Mouse (Mus musculus) layer of hippocampus, postnatal 10 days (tissue): Measurements from ENCODE around the gene Glipr1. TPM values are rescaled to one million over a fixed set of nuclear protein-coding genes. Genes with fewer than 3 reads are reported as not detected.
"Not testable (repeated sequence)": the region's sequence is repeated elsewhere in the genome, so short reads cannot be mapped to it uniquely, and the experiment has no call there.

Experiments used
- DNase-seq, 2 experiments: peaks; one replicate each; pipeline ENCODE4 v3.0.0; 2021; ENCODE audit warnings: low spot score in 2 of 2
- long read RNA-seq: library from polyadenylated mRNA; stranded (forward); transcript quantifications from one replicate; pipeline ENCODE4 v2.0.0, GENCODE M21; 2023
- total RNA-seq, 2 experiments: library from RNA; stranded (reverse); gene quantifications; 2 replicates each; pipeline ENCODE4 v1.2.3; 2021

Glipr1 gene
- 1 to 10 TPM; 1.9 to 2.3 TPM for total RNA-seq
- long read RNA-seq, partial matches to known transcripts: 0 of 2 reads
- long read RNA-seq, other reads (novel, unspliced or antisense): 0 of 2 reads

DNA sequence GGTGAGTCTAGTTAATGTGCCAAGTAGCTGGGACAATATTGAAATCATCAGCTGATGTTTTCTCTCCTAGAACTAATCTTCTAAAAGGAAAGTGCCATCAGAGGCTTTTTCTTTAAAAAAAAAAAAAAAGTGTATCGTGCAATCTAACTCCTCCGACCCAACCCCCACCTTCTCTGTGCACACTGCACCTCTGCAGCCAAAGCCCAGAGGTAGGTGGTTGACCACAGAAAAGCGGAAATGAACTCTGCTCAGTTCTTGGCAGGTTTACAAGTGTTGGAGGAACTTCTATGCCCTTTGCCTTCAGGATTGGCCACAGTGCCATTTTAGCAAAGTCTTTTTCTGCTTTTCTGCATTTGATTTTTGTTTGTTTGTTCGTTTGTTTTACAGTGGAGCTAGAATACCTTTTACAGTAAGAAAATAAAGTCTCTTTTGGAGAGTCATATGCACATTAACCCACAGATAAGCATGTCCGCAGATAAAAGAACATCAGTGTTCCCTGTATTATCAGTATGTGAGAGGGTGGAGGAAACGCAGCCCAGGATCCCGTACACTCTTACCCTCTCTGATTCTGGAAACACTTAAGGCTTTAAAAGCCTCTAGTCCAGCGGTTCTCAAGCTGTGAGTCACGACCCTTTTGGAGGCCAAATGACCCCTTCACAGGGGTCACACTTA is at the start of gene Glipr1:
Gene Glipr1 (minus strand): TSS at position 88 of the 672 bp plus-strand sequence.
- DNase-seq: no peak

DNA sequence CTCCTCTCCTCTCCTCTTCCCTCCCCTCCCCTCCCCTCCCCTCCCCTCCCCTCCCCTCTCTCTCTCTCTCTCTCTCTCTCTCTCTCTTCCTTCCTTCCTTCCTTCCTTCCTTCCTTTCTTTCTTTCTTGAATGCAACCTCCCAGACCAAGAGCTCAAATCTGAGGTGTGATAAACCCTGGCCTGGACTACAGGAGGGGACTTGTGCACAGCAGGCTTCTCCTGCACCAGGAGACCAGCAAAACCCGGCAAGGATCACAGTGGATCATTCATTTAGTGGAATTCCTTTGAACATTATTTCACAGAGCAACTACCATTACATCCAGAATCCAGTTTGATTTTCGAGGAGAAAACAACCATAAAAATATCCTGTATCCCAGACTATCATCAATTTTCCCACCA is 49.5 kb upstream of the Glipr1 start:
- DNase-seq: not testable (repeated sequence)

DNA sequence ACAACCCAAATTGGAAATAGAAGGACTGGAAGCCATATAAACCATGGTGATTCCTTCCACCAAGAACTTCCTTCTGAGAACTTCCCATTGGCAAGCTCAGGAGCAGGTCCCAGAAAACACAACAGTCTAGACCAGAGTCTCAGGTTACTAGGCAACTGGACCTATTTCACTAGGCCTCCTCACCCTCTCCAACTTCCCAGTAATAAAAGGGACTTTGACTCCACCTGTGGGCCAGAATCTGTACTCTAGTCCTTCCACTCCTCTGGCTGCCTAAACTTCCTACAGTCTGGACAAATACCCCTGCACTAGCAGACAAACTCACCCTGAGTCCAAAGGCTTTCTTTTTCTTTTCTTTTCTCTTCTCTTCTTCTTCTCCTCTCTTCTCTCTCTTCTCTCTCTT is 48.8 kb upstream of the Glipr1 start:
- no peak for DNase-seq

DNA sequence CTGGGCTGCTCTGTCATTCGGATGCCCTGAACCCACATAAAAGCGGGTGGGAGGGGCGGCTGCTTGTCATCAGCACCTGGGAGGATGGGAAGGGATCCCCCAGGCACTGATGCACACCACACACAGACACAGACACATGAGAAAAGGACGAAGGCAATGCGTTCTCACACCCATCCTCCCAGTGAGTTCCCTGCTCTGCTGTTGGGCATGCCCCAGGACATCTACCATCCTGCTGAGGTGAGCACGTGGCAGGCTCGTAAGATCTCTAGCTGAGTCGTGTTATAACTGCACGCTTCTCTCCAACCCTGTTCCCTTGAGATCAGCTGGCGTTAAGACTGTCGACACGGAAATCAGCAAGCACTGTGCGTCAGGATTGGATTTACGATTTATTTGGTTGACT is 41.9 kb upstream of the Glipr1 start:
- DNase-seq: not testable (repeated sequence)

DNA sequence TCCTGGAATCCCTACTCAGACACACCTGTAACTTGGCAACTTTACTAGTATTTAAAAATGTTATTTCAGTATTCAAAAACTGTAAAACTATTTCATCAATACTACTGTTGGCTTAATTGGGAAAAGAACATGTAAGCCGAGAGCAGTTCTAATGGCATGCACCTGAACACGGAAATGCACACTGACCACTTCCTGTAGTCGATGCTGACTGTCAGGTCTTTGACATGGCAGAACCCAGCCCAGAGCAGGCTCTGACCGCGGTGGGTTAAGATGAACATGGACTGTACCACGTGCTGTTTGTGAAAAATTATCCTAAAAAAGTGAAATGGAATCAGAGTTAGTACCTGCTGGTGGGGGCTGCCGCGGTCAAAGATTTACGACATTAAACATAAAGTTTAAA is 41.1 kb upstream of the Glipr1 start:
- DNase-seq: not testable (repeated sequence)

DNA sequence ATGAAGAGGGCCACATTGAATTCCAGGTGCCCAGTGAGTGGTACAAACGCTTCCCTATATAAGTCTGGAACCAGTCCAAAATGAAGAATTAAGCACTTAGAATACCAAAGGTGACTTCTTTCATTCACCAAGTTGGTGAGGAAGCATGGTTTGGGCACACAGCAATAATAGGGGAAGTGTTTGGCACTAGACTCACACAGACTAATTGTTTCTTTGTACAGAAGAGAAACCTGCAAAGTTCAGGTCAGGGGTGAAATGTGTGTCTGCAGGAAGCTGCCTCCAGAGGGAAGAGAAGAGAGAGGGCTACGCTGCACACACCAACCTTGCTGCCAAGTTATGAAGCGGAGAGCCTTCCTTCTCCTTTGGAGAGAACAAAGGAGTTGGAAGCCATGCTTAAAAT is 26.3 kb upstream of the Glipr1 start:
- not testable (repeated sequence) for DNase-seq

DNA sequence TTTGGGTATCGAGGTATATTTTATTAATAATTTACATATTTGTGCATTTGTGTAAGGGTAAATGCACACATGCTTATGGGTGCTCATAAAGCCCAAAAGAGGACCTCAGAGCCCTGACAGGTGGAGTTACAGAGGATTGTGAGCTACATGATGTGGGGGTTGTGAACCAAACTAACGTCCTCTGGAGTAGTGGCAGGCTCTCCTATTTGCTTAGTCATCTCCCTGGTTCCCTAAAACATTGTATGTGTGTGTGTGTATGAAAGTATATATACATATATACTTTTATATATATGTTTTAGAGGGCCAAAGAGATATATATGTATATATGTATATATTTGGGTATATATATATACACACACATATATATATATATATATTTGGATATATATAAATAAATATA is 21.2 kb upstream of the Glipr1 start:
- DNase-seq: no peak

DNA sequence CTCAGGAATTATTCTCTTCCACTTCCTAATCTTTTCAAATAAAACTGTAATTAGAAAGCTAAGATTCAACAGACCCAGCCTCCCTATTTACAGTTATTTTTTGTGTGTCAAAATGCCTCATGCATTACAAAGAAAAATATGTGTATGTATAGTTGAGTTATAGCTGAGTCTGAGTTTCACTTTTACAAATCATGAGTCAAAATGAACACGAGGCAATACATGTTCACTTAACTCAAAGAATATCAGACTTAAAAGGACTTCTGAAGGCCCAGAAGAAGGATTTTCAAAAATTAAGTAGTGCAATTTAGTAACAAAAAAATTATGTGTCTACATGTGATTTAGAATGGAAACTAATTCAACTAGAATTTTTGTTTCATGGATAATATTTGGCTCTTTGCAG is 7.1 kb upstream of the Glipr1 start:
- DNase-seq: not testable (repeated sequence)

DNA sequence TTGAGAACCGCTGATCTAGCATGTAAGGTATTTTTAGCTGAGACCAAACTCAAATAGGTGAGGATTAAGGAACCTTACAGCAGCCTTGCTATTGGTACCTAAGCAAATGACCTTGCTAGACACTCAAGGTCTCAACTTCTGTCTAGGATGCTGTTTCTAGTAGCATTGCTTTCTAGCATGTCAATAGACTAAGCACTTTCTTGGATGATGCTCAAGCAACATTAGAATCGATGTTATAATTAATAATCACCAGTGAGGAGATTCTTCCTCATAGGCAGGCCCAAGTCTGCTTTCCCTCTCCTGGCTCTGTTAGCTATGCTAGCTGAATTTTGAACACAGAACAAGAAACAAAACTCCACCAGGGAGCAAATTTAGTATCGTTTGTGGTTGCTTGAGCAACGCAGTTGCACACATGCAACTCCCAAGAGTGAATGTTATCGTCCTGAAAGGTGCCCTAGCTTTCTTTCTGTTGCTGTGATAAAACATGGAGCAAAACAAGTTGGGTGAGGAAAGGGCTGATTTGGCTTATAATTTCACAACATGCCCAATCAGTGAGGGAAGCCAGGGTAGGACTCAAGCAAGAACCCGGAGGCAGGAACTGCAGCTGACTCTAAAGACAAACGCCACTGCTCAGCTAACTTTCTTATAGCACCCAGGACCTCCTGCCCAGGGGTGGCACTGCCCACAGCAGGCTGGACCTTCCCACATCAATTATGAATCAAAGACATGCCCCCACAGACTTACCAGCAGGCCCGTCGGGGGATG is 493 bp downstream of the Glipr1 start:
- DNase-seq: no peak

DNA sequence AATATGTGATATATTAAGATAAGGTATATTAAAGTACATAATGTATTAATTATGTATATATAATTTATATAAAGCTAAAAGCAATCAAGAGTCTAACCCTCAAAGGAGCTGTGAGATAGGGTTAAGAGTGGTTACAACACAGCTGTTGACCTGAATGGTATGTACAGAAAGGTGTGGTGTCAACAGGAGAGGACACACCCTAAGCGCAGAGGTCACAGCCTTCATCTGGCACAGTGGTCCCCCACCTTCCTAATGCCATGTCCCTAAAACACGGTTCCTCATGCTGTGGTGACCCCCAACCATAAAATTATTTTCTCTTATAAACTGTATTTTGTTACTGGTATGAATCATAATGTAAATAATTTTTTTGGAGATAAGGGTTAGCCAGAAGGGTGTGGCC is 1.1 kb downstream of the Glipr1 start:
- no peak for DNase-seq

DNA sequence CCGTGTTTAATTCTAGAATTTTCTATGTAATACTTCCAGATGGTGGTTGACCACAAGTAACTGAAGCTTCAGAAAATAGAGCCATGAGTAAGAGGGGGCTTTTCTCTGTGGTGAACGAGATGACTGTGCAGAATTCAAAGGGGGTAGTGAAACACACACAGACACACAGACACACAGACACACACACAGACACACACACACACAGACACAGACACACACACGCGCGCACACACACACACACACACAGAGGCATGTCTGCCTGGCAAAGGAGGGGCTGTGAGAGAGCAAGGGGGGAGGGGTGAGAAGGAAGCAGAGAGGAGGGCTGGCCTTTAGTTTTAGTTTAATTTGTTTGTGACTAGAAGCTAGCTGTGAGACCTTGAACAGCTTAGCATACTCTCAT is 1.9 kb downstream of the Glipr1 start:
- DNase-seq: no peak

DNA sequence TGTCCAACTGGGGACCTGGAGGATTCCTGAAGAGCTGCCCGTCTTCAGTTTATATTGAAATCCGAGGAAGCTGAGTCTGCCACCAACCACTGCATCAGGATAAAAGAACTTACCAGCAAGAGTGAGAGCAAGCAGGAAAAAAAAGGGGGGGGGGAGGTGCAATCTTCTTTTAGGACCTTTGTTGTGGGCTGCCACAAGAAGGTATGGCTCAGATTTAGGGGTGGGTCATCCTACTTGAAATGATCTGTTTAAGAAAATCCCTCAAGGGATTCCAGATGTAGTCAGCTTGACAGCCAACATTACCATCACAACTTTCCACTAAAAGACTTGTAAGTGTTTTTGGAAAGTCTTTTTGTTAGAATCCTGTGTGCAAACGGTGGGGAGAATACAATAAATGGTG is 2.7 kb downstream of the Glipr1 start:
- DNase-seq: no peak

DNA sequence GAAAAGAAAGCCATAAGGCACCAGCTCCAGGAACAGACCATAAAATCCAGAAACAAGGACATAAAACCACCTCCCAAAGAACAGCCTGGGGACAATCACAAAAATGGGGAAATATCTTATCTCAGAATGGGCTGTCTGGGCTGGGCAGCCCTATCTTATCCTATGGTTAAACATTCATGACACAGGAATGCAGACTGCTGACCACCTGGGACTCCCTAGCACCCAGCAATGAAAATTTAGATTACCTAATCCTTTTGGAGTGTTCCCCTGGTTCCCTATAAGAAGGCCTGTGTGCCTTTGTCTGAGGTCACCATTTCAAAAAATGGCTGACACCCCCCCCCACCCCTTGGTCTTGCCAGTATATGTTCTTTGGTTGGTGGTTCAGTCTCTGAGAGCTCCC is 4.8 kb downstream of the Glipr1 start:
- no peak for DNase-seq

DNA sequence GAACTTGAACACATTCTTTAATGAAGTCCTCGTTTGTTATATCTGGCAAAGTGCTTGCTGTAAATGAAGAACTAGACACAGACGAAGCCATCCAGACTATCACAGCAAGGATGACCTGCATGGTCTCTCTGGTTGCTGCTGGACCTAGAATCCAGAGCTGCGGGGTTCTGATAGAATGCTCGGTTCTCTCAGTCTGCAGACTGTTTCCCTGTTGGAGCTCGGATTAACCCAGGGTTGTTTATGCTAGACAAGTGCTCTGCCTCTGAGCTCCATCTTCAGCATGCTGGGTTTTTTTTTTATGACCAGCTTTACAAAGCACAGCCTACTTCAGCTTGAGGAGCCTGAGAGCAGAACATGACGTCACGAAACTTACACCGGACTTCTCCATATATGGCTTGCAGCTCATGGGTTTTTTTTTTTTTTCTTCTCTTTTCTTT is 5.5 kb downstream of the Glipr1 start:
- DNase-seq: no peak

DNA sequence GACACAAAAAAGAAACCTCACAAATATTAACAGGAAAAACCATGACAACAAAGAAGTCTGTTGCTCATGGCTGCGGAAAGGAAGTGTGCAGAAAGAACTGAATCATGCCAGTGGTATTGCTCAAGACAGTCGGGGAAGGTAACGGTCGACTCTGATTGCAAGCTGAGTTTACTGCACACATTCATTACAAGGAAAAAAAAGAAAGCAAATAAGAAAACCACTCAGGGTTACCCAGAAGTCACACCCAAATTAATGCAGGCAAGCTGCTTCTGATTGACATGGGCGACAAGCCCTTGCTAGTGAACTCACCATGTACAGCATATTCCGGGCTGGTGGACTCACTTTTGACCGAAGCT is 5.9 kb downstream of the Glipr1 start:
- DNase-seq: no peak

DNA sequence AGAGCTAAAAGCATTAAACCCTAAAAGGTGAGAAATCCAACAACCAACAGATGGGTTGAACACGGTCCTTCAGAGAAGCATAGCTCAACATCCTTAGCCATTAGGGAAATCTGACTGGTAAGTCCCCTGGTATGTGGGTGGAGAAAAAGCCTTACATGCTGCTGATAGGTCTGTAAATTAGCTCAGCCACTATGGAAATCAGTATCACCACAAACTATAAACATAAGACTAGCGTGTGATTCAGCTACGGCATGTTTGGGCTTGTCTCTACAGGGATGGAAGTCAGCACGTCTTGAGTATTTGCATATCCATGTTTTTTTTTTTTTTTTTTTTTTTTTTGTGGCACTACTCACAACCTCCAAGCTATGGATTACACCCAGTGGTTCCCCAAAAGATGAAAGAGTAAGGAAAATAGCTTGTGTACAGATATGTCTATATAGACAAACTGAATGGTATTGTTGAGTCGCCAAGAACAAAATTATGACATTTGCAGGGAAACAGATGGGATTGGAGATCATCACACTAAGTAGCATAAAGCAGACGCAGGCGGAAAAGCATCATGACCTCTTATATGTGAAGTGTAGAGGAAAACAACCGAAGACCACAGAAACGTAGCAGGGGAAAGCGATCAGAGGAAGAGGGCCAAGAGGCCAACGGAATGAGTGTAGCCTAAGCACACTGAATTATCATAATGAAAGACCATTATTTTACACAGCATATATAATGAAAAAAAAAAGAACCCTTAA is 6.5 kb downstream of the Glipr1 start:
- DNase-seq: no peak

DNA sequence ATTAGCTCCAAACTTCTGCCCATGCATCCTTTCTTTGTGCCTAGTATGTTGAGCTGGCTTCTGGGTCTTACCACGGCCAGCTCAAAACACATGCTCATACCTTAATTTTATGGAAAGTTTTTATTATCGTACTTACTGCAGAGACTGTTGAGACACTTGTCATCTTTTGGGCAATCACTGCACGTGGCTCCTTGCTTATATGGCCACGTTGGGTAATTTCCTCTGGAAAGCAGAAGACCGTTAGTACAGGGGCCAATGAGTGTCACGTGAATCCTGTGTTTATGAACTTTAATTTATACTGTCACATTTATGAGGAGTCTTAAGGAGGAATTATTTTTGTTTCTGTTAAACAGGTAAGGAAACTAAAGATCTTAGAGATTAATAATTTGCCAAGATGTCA is 16.0 kb downstream of the Glipr1 start:
- no peak for DNase-seq

DNA sequence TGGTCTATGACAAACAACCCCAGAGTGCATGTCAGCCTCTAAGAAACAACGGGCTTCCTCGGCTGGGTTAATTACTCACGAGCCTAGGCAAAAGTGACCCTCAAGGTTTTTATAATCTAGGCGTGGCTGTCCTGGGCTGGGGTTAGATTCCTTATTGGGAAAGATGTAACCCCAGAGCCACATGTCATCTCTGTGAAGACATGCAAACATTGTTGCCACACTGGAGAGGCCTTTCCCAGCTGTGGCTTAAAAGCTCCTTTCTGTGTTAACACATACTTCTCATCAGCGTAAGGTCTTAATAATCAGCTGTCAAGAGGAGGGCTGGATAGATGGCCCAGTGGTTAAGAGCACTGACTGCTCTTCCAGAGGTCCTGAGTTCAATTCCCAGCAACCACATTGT is 19.4 kb downstream of the Glipr1 start:
- DNase-seq: no peak

DNA sequence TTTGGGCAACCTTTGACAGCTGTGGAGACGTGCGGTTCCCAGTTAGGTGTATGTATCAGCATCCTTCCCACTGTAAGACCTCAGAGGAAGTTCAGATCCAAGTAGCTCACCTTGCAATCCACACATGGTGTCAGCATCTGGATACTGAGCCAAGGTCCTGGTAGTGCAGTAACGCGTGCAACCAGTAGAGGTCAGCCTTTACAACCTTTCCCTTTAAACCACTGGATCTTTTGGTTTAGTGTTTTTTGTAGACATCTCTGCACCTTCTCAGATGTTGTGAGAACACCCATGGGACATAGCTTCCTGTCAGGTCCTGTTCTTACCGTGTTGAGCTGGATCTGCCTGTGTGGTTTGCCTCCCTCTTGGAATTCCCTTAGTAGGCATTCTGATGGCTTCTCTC is 24.8 kb downstream of the Glipr1 start:
- peak; percentile 53 to 67 for DNase-seq

DNA sequence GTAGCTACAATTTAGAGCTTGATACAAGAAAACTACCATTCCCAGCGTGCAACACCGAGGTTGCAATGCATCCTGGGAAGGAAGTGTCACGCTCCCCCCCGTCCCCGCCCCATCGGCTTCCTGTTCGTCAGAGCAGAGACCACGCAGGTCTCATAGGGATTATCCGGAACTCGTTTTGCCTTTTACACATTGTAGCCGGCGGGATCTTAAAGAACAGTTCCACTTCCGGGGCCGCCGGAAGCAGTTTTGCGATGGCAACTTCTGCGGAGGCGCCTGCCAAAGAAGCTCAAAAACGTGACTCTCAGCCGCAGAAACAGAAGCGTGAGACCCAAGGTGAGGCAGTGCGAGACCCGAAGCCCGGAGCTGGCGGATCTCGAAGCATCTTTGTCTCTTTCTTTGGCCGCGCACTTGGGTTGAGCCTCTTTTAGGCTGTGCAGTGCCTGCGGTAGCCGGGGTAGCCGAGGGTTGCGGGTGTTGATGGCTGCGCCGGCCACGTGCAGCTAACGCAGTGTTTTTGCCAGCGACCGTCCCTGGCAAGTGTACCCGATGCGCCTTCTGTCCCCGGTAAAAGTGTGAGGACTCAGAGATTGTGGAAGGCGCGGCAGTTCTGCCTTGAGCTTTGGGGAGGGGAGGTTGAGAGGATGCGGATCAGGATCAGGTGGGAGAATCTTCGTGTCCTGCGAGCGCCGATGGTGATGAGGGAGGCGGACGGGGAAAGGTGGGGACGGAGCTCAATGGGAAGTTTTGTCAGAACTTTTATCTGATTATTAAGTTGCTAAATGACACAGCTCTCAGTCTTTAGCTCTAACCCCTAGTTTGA is 29.7 kb downstream of the Glipr1 start, which contains the start of gene Krr1:
Gene Krr1 (plus strand): TSS at position 123 of the 820 bp plus-strand sequence.
- peak; percentile 88 to 89 for DNase-seq

DNA sequence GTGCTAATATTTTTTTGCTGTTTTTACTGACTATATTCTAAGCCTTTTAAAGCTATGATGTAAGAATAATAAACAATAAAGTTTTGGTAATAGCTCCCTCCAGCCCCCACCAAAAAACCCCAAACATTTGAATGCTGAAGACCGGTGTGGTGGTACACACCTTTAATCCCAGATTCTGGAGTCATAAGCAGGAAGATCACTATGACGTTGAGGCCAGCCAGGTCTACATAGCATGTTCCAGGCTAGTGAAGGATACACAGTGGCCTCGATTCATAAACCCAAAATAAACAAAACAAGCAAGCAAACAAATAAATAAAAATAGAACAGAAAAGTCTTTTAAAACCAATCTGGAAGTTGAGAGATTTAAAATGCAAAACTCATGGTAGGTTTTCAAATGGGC is 30.5 kb downstream of the Glipr1 start:
- DNase-seq: no peak
